30 mouse cellular contexts compared by ENCODE assay signal in the genomic region with DNA sequence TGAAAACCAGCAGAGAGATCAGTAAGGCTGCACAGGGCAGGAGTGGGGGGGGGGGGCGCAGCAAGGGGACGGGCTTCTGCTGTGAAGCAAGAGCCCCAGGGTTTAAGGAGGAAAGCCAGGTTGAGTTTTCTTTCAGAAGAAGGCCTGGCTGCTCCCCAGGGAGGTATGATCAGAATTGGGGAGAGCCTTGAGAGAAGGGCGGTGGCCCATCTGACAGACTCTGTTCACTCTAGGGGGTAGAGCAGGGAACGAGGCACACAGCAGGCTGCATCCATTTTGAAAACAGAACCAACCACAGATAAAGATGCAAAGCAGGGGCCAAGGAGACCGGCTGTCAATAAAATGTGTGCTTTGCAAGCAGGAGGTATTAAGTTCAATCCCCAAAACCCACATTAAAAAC.
DNase-seq lines count a peak whose midpoint lies in the region; ATAC-seq and TF ChIP-seq lines count a peak whose summit lies in the region.
"Had no signal": no experiment of that assay in that cellular context is flagged by ENCODE, and none has a peak within 500 bp of the region (broad histone marks: within the 10 kb centered on the region; RNA-seq: fewer than 3 reads in every experiment).

No protein-coding gene starts in this region.

- ATAC-seq in midbrain, embryonic 13.5 days: no peak
- ATAC-seq in limb, embryonic 15.5 days (ENCODE audit: insufficient number of reproducible peaks, low FRiP score, low TSS enrichment, low read depth): no peak
- ATAC-seq: CD4-positive, CD25-positive, alpha-beta regulatory T cell, adult 4 months; forebrain, embryonic 15.5 days; inflammation-experienced regulatory T-cells, adult 6 months; liver, postnatal 0 days; lung, postnatal 0 days; Patski had no signal

- no peak overlapping the region for H3K4me2 ChIP-seq in midbrain, embryonic 13.5 days (replicated peaks)
- no peak overlapping the region for H3K4me2 ChIP-seq in limb, embryonic 15.5 days
- H3K4me2 ChIP-seq: forebrain, embryonic 15.5 days; heart, embryonic 13.5 days; hindbrain, embryonic 13.5 days; liver, embryonic 11.5 days; neural tube, embryonic 12.5 days had no signal

- peaks cover 41% of the 10 kb centered on the region for H3K27me3 ChIP-seq in midbrain, embryonic 10.5 days (ENCODE audit: low read depth, poor library complexity, severe bottlenecking)
- peaks cover 13% of the 10 kb centered on the region; the same call in 1 of the 2 replicates for H3K27me3 ChIP-seq in midbrain, embryonic 13.5 days
- H3K27me3 ChIP-seq in embryonic facial prominence, embryonic 10.5 days (replicated peaks; ENCODE audit: low read depth, poor library complexity, severe bottlenecking): peaks cover 30% of the 10 kb centered on the region
- H3K27me3 ChIP-seq in limb, embryonic 15.5 days: no peaks in the 10 kb centered on the region
- H3K27me3 ChIP-seq: forebrain, embryonic 15.5 days; hindbrain, embryonic 13.5 days; Patski had no signal

- no peak for TF ChIP-seq CTCF in gastrocnemius, adult 2 months (IDR thresholded peaks at IDR 0.05)

- no peak for DNase-seq in gastrocnemius, adult 2 months
- no peak for DNase-seq in gastrocnemius, adult 18-20 months (ENCODE audit: low spot score)
- DNase-seq in midbrain, embryonic 10.5 days (ENCODE audit: low spot score): no peak
- peak; percentile 29 for DNase-seq in embryonic facial prominence, embryonic 10.5 days (ENCODE audit: low spot score)
- no peak for DNase-seq in frontal cortex, adult 2 months (ENCODE audit: extremely low spot score in 1 of 2, low spot score in 1 of 2)
- no peak for DNase-seq in T-cell, adult 2 months (ENCODE audit: low spot score)
- DNase-seq: adrenal gland, postnatal 10 days; cerebellum, adult 2 months; cerebellum, postnatal 25 days; gastrocnemius, postnatal 36 days; heart, adult 2 months; heart, postnatal 14 days; kidney, adult 8-10 months; layer of hippocampus, adult 9-11 months; liver, postnatal 0 days; retina, postnatal 1 day had no signal

- no peak overlapping the region for H3K9ac ChIP-seq in midbrain, embryonic 13.5 days (replicated peaks)
- H3K9ac ChIP-seq in limb, embryonic 15.5 days: no peak overlapping the region
- H3K9ac ChIP-seq: forebrain, embryonic 15.5 days; heart, embryonic 13.5 days; hindbrain, embryonic 13.5 days; liver, postnatal 0 days; neural tube, embryonic 12.5 days had no signal

- no peaks in the 10 kb centered on the region for H3K9me3 ChIP-seq in midbrain, embryonic 10.5 days (replicated peaks)
- no peaks in the 10 kb centered on the region for H3K9me3 ChIP-seq in midbrain, embryonic 13.5 days
- 0 out of 2 replicates have a peak, but pooled peaks cover under 1% of the 10 kb centered on the region for H3K9me3 ChIP-seq in embryonic facial prominence, embryonic 10.5 days
- H3K9me3 ChIP-seq in limb, embryonic 15.5 days: no peaks in the 10 kb centered on the region
- H3K9me3 ChIP-seq: forebrain, embryonic 15.5 days; G1E; heart, embryonic 13.5 days; hindbrain, embryonic 13.5 days; neural tube, embryonic 12.5 days had no signal

- H3K4me3 ChIP-seq in gastrocnemius, adult 2 months: no peak overlapping the region
- no peak overlapping the region for H3K4me3 ChIP-seq in midbrain, embryonic 10.5 days
- no peak overlapping the region for H3K4me3 ChIP-seq in midbrain, embryonic 13.5 days (replicated peaks)
- H3K4me3 ChIP-seq in embryonic facial prominence, embryonic 10.5 days: no peak overlapping the region
- H3K4me3 ChIP-seq in limb, embryonic 15.5 days: no peak overlapping the region
- H3K4me3 ChIP-seq: erythroblast, embryonic 14.5 days; forebrain, embryonic 15.5 days; heart, adult 2 months; heart, embryonic 13.5 days; hindbrain, embryonic 13.5 days; neural tube, embryonic 12.5 days had no signal

- intact Hi-C loops in gastrocnemius, adult 2 months (cut with DNase I): no loop called here

- peak overlapping the region; percentile 67 for H3K27ac ChIP-seq in gastrocnemius, adult 2 months
- H3K27ac ChIP-seq in midbrain, embryonic 10.5 days (replicated peaks): peak overlapping the region; percentile 28; the same call in 1 of the 2 replicates
- no peak overlapping the region for H3K27ac ChIP-seq in midbrain, embryonic 13.5 days
- peak overlapping the region; percentile 78 for H3K27ac ChIP-seq in embryonic facial prominence, embryonic 10.5 days (replicated peaks)
- H3K27ac ChIP-seq in limb, embryonic 15.5 days: 0 out of 2 replicates have a peak overlapping the region, but pooled peaks have one; percentile 43
- H3K27ac ChIP-seq: forebrain, embryonic 15.5 days; heart, adult 2 months; heart, embryonic 13.5 days; hindbrain, embryonic 13.5 days; macrophage; neural tube, embryonic 12.5 days had no signal

- peaks cover 41% of the 10 kb centered on the region for H3K4me1 ChIP-seq in midbrain, embryonic 10.5 days
- peaks cover 27% of the 10 kb centered on the region for H3K4me1 ChIP-seq in midbrain, embryonic 13.5 days (replicated peaks)
- peaks cover 60% of the 10 kb centered on the region for H3K4me1 ChIP-seq in embryonic facial prominence, embryonic 10.5 days
- peaks cover 21% of the 10 kb centered on the region for H3K4me1 ChIP-seq in limb, embryonic 15.5 days
- H3K4me1 ChIP-seq: heart, embryonic 13.5 days had no signal

- 31% methylated on average over 4 of the region's 5 CpGs for WGBS in midbrain, embryonic 10.5 days
- WGBS in midbrain, embryonic 13.5 days: 22% methylated on average over 4 of the region's 5 CpGs
- 31% methylated on average over 5 of the region's 5 CpGs for WGBS in embryonic facial prominence, embryonic 10.5 days
- WGBS in limb, embryonic 15.5 days: 38% methylated on average over 5 of the region's 5 CpGs

- H3K36me3 ChIP-seq in midbrain, embryonic 10.5 days: no peaks in the 10 kb centered on the region
- no peaks in the 10 kb centered on the region for H3K36me3 ChIP-seq in midbrain, embryonic 13.5 days
- peaks cover 17% of the 10 kb centered on the region for H3K36me3 ChIP-seq in embryonic facial prominence, embryonic 10.5 days (replicated peaks)
- H3K36me3 ChIP-seq in limb, embryonic 15.5 days: no peaks in the 10 kb centered on the region
- H3K36me3 ChIP-seq: forebrain, embryonic 15.5 days; G1E; heart, embryonic 13.5 days; hindbrain, embryonic 13.5 days; neural tube, embryonic 12.5 days had no signal
